Mouse (Mus musculus): ENCODE data around the gene C330021F23Rik.
"Not testable (repeated sequence)": the region's sequence is repeated elsewhere in the genome, so short reads cannot be mapped to it uniquely, and the experiment has no call there.

C330021F23Rik gene

GRCm38 (mm10) chr8:3567641-3568371 lies at the start of gene C330021F23Rik:
TSS of gene C330021F23Rik (plus strand) at chr8:3567990.
- DNase-seq (ENCODE audit: low spot score) = no peak

DNA sequence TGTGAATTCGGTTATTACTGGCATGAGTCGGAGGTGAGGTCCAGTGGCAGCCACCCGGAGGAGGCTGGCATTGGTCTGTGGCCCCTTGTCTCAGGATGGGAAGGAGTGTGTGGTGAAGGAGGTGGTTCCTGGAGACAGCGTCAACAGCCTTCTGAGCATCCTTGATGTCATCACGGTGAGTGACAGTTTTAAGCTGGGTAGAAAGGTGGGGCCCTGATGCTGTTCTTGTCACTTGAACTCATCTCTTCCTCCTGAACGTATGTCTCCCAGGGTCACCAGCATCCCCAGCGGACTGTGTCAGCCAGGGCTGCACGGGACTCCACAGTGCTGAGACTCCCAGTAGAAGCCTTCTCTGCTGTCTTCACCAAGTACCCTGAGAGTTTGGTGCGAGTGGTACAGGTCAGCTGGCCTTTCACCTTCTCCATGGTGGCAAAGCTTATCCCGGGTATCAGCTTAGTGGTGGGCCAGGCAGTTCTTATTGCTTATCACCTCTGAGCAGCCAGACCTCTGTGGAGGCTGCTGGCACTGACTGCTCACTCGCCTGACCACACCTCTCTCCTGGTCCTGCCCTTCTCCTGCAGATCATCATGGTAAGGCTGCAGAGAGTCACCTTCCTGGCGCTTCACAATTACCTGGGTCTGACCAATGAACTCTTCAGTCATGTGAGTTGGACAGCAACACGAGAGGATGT lies 45.6 kb upstream of the C330021F23Rik start:
- no peak for DNase-seq (ENCODE audit: low spot score)

DNA sequence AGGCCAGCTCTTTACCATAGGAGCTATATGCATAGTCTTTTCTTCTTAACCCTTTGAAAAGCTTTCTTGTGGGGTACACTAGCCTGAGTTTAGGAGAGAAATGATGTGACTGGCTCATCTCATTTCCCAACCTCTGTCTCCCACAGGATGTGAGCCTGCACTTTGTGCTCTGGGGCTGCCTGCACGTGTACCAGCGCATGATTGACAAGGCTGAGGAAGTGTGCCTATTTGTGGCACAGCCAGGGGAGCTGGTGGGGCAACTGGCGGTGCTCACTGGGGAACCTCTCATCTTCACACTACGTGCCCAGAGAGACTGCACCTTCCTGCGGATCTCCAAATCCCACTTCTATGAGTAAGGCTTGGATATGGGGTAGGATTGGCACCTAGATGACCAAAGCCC lies 37.0 kb upstream of the C330021F23Rik start:
- no peak for DNase-seq (ENCODE audit: low spot score)

DNA sequence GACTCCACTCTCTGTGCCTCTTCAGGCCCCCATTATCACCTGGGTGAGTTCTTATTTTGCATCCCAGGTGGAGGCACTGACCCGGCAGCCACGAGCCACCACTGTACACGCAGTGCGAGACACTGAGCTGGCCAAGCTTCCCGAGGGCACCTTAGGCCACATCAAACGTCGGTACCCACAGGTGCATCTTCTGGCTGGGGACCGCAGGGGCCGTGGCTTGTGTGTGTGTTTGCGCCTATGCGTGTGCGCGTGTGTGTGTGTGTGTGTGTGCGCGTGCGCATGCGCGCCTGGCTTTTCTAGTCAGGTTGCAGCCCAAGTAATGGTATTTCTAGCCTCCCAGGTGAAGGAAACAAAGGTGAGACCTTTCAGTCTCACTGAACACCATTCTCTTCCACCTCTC lies 35.9 kb upstream of the C330021F23Rik start:
- no peak for DNase-seq (ENCODE audit: low spot score)

DNA sequence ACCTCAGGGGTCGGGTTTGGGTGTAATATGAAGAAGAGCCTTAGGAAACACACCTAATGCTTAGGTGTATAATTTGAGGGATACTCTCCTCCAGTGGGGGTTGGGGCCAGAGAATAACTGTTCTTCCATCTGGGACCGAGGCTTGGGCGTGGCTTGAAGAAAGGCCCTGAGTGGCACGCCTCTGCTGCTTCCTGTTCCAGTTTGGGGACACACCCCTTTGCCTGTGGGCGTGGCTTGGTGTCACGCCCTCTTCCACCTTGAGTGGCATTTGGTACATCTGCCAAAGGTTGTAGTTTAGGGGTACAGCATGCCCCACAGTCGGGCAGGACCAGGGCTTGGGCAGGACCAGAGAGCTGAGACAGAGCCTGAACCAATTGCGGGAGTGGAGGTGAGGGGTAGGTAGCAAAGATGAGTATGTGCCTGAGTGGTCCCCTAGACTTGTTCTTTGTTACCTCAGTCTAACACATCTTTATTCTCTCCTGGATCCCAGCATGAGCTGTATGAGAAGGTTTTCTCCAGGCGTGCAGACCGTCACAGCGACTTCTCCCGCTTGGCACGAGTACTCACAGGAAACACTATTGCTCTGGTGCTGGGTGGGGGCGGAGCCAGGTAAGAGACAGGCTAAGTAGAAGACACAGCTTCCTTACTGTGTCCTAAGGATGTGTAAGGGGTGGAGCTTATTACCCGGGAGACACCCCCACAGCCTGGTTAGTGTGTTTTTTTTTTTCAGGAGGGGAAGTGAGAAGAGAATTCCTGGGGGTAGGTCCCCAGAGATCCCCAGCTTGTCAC lies 31.5 kb upstream of the C330021F23Rik start:
- no peak for DNase-seq (ENCODE audit: low spot score)

DNA sequence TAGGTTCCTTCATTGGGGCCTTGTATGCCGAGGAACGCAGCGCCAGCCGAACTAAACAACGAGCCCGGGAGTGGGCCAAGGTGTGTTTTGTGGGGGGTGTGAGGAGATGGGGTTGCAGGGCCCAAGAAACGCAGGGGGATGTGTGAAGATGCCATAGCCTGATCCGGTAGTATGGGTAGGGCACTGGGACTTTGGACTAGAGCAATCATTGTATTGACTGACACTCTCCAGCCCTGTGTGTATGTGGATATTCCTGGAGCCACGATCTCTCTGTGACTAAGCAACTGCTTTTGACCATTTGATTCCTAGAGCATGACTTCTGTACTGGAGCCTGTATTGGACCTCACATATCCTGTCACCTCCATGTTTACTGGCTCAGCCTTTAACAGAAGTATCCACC lies 30.9 kb upstream of the C330021F23Rik start:
- no peak for DNase-seq (ENCODE audit: low spot score)

- DNase-seq (ENCODE audit: low spot score) = no peak
These were observed 30.1 kb upstream of the C330021F23Rik start for GRCm38 (mm10) chr8:3537666-3538065.

- DNase-seq (ENCODE audit: low spot score) = no peak
These were observed 28.6 kb upstream of the C330021F23Rik start for GRCm38 (mm10) chr8:3539146-3539545.

- no peak for DNase-seq (ENCODE audit: low spot score)
These were observed 27.7 kb upstream of the C330021F23Rik start for GRCm38 (mm10) chr8:3540076-3540475.

GRCm38 (mm10) chr8:3546511-3546910 lies 21.3 kb upstream of the C330021F23Rik start:
- no peak for DNase-seq (ENCODE audit: low spot score)

- DNase-seq (ENCODE audit: low spot score) = no peak
These were observed 15.6 kb upstream of the C330021F23Rik start for GRCm38 (mm10) chr8:3552240-3552639.

GRCm38 (mm10) chr8:3556114-3556513 lies 11.7 kb upstream of the C330021F23Rik start:
- no peak for DNase-seq (ENCODE audit: low spot score)

DNA sequence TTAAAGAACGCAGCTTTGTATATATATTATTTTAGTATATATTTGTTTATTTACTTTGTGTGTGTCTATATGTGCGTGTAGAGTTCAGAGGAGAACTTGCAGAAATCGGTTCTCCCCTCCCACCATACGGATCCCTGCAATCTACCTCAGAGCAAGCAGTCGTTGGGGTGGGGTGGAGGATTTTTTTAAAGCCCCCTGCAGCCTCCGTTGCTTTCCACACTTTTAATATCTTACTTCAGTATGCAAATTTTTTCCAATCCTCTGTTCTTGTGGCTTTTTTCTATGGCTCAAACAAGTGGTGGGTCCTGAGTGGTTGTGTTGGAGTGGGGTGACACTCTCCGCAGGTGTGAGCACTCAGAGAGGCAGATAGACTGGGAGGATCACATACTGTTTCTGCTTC lies 588 bp downstream of the C330021F23Rik start:
- DNase-seq (ENCODE audit: low spot score) = no peak

DNA sequence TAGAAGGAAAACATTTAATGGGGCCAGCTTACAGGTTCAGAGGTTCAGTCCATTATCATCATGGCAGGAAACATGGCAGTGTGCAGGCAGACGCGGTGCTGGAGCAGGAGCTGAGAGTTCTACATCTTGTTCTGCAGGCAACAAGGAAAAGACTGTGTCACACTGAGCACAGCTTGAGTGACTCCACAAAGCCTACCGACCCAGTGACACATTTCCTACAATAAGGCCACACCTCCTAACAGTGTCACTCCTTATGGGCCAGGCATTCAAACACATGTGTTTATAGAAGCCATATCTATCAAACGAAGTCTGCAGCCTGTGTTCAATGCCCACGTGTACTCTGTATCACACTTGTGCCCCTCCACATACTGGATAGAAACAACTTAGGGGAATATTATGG lies 2.0 kb downstream of the C330021F23Rik start:
- DNase-seq (ENCODE audit: low spot score) = no peak

GRCm38 (mm10) chr8:3574546-3574945 lies 6.8 kb downstream of the C330021F23Rik start:
- DNase-seq (ENCODE audit: low spot score) = no peak

DNA sequence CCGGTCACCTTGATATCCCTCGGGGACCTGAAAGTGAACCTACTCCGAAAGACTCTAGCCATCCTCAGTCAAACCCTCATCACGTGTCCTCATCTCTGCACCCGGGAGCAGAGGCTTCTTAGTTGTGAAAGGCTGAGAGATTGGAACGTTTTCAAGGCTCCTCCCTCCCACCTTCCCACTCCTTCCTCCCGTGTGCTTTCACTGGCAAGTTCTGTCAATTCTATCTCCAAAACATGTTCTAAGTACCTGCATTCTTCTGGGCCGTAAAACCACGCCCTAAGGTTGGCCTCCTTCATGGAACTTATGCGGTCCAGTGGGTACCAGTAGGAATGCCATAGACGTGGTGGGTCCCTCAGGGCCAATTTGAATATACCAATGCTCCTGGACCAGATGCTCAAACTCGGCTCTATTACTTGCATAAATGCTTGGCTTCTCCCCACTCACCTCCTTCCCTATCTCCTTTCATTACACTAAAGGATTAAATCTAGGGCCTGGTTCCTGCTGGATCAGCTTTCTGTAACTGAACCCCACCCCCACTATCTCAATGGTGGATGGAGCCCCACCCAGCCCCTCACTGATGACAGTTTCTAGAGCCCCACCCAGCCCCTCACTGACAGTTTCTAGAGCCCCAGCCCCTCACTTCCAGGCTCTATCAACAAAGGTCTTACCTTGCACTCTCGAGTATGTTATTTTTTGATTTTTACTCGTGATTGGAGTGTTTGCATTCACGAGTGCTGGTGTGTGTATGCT lies 8.6 kb downstream of the C330021F23Rik start:
- DNase-seq (ENCODE audit: low spot score) = no peak

DNA sequence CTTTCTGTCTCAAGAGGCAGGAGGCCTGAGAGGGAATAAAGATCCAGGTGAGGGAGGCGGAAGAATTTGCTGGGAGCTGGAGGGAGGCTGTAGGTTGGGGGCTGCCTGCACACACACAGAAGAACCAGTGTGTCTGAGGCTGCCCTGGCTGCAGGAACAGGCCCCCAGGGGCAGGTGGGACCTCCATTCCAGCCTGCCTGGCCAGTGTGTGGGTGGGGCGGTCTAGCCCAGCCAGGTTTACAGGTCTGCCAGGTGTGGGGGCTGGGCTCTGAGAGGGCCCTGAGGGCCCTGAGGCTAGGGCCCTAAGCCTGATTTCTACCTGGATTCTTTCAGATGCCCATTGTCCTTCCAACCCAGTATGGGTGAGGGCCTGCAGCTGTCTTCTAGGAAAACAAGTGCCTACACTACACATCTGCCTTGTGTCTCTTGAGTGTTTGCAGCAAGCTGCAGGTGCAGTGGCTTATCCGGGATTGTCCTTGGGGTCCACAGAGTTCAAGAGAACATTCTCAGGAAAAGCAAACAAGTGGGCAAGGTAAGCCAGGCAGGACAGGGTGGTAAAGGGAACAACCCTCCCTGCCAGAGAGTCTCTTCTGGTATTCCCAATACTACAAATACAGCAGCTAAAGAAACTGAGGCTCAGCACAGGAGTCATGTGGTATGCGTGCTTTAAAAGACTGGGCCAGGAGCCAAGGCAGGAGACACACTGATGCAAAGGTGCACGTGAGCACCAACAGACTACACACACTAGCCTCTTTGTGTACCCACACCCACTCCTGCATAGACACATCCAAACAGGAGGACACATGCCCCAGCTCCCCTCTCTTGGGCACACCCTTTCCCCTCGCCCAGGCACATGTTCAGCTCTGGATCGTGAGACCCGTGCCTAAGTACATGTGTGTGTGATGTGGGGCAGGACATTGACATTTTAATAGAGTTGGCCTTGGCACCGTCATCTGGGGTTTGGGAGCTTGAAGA lies 11.9 kb downstream of the C330021F23Rik start:
- no peak for DNase-seq (ENCODE audit: low spot score)

DNA sequence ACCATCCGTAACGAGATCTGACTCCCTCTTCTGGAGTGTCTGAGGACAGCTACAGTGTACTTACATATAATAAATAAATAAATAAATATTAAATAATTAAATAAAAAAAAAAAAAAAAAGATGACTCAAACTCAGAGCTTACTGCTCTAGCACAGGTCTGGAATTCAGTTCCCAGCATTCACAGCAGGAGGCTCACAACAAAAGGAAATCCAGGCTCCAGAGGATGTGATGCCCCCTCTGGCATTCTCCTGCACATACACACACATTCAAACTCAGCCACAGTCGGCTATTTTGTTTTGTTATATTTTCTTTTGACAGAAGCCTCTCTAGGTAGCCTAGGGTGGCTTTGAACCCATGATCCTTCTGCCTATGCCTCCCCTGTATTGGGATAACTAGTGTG lies 14.2 kb downstream of the C330021F23Rik start:
- not testable (repeated sequence) for DNase-seq (ENCODE audit: low spot score)

DNA sequence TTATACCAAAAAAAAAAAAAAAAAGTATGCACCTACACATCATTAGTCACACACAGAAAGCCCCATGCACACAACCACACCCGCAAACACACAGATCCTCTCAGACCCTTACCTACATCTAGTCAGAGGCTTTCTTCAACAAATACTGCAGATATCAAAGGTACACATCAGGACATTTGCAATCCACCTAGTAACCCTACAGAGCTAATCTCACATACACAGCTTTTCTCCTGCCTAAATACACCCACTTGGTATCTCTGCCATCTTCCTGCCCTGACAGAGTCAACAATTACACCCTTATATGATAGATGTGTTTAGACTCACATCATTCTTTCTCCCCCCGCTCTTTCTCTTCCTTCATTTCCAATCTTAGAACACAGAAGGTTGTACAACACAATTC lies 18.7 kb downstream of the C330021F23Rik start:
- DNase-seq (ENCODE audit: low spot score) = no peak

DNA sequence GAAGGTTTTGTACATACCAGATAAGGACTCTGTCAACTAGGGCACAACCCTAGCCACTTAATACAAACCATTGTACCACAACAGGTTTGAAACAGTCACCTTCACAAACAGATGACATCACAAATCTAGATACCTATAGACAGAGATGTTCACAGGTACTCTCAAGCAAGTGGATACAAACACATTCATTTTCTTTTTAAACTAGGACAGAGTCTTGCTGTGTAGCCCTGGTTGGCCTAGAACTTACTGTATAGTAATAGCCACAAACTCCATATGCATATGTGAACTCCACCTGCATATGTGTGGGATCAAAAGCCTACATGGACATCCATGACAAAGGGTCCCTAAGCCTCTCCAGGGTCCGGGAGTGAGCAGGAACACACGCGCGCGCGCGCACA lies 19.2 kb downstream of the C330021F23Rik start, which contains the start of gene Camsap3:
Gene Camsap3, plus strand, starts transcription at position 301 of the 398 bp plus-strand sequence.
- DNase-seq (ENCODE audit: low spot score) = no peak

Measured in ovary, postnatal 14 days (tissue).